Mouse (Mus musculus) liver, adult (tissue): ENCODE measurements around the gene Zfp652.

Experiments used
- GATA4 ChIP-seq: IDR thresholded peaks from 2 replicates; pipeline ENCODE4 v1.6.1; 2014; ENCODE audit warnings: mild to moderate bottlenecking, low read length; ENCODE audit not compliant: insufficient replicate concordance

The Zfp652 gene

GRCm38 (mm10) chr11:95704032-95704969, 8.2 kb upstream of the Zfp652 start:
- TF ChIP-seq GATA4: no peak

GRCm38 (mm10) chr11:95704970-95705330, 7.5 kb upstream of the Zfp652 start:
- TF ChIP-seq GATA4: peak; percentile 91; the same call in 1 of the 2 replicates

GRCm38 (mm10) chr11:95709534-95710040, 2.9 kb upstream of the Zfp652 start:
- TF ChIP-seq GATA4: peak; percentile 85; the same call in 1 of the 2 replicates

GRCm38 (mm10) chr11:95710478-95710877, 2.0 kb upstream of the Zfp652 start:
- TF ChIP-seq GATA4: no peak

GRCm38 (mm10) chr11:95712085-95712562, 349 bp upstream of the Zfp652 start:
- TF ChIP-seq GATA4: no peak

- TF ChIP-seq GATA4: no peak
Observed at GRCm38 (mm10) chr11:95713225-95713810, 845 bp downstream of the Zfp652 start.

- no peak for TF ChIP-seq GATA4
Observed at GRCm38 (mm10) chr11:95713811-95714241, 1.4 kb downstream of the Zfp652 start.

- TF ChIP-seq GATA4: no peak
Observed at GRCm38 (mm10) chr11:95714411-95714810, 1.9 kb downstream of the Zfp652 start.

- no peak for TF ChIP-seq GATA4
Observed at GRCm38 (mm10) chr11:95716136-95716535, 3.7 kb downstream of the Zfp652 start.

GRCm38 (mm10) chr11:95719356-95719755, 6.9 kb downstream of the Zfp652 start:
- TF ChIP-seq GATA4: no peak

GRCm38 (mm10) chr11:95723287-95723686, 10.8 kb downstream of the Zfp652 start, which contains the start of gene B130006D01Rik:
Gene B130006D01Rik, plus strand, starts transcription at chr11:95723587.
- TF ChIP-seq GATA4: no peak

GRCm38 (mm10) chr11:95724466-95724865, 12.0 kb downstream of the Zfp652 start:
- no peak for TF ChIP-seq GATA4

- TF ChIP-seq GATA4: no peak
Observed at GRCm38 (mm10) chr11:95726156-95726555, 13.7 kb downstream of the Zfp652 start.

- TF ChIP-seq GATA4: no peak
Observed at GRCm38 (mm10) chr11:95727947-95728346, 15.5 kb downstream of the Zfp652 start.
